Mouse (Mus musculus) forebrain, embryonic 15.5 days (tissue): ENCODE results near the gene Ropn1l. TPM values are rescaled to one million over a fixed set of nuclear protein-coding genes. Genes with fewer than 3 reads are reported as not detected.

Experiments used
- ATAC-seq: fragments of 200-750 bp; cut with Nextera tagmentation; replicated peaks from 2 replicates; pipeline ENCODE4 v1.8.0; 2017; ENCODE audit warnings: mild to moderate bottlenecking, moderate TSS enrichment, moderate library complexity
- H3K27ac ChIP-seq: fragments of 300-500 bp; sonication (generic); replicated peaks from 2 replicates; pipeline ENCODE4 v1.5.1; 2015; ENCODE audit warnings: mild to moderate bottlenecking, inconsistent platforms
- H3K27me3 ChIP-seq: fragments of 300-500 bp; sonication (generic); 2 replicates; pipeline ENCODE4 v1.6.1; 2015; ENCODE audit warnings: inconsistent platforms
- H3K36me3 ChIP-seq: fragments of 300-500 bp; sonication (generic); 2 replicates; pipeline ENCODE4 v1.6.1; 2015; ENCODE audit warnings: mild to moderate bottlenecking, inconsistent platforms
- H3K4me1 ChIP-seq: fragments of 300-500 bp; sonication (generic); 2 replicates; pipeline ENCODE4 v1.6.1; 2015; ENCODE audit warnings: inconsistent platforms
- H3K4me2 ChIP-seq: fragments of 300-500 bp; sonication (generic); replicated peaks from 2 replicates; pipeline ENCODE4 v1.6.1; 2015; ENCODE audit warnings: mild to moderate bottlenecking, inconsistent platforms
- H3K4me3 ChIP-seq: fragments of 300-500 bp; sonication (generic); 2 replicates; pipeline ENCODE4 v1.5.1; 2015; ENCODE audit warnings: mild to moderate bottlenecking, inconsistent platforms
- H3K9ac ChIP-seq: fragments of 300-500 bp; sonication (generic); replicated peaks from 2 replicates; pipeline ENCODE4 v1.6.1; 2015; ENCODE audit warnings: mild to moderate bottlenecking, inconsistent platforms
- H3K9me3 ChIP-seq: fragments of 300-500 bp; sonication (generic); 2 replicates; pipeline ENCODE4 v1.6.1; 2016; ENCODE audit warnings: inconsistent platforms
- WGBS: fragments of 180-500 bp; shearing (Covaris S2); methylation state at CpG from one replicate; pipeline ENCODE4 v1.1.7; 2015; ENCODE audit warnings: mixed read lengths; 5-methylcytosine and 5-hydroxymethylcytosine counted together
- polyA plus RNA-seq: library from polyadenylated mRNA; unstranded; fragments of >200 nt; fragmentation: Nextera tagmentation; extraction: Ambion mirVana; gene quantifications from 2 replicates; pipeline ENCODE4 v1.2.1, GENCODE M21; 2015

The Ropn1l gene
- polyA plus RNA-seq, 1 experiment from 2014 or later = 1.9 TPM

DNA sequence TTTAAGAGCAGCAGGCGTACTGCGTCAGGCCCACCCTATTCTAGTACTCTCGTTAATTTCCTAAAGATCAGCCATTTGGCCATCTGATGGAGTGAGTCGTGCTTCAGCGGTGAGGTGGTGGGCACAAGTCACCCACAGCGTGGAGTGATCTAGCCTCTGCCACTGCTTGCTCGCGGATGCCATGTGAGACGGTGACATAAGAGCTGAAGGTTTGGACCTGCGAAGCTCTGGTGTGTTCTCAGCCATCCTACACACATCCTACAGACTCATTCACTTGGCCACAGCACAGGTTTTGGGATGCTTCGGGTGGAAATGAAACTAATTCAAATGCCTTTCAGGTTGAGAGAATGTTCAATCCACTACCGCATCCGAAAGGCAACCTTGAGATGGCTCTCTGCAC is 54.8 kb downstream of the Ropn1l start:
- 93% methylated on average over 13 of the region's 13 CpGs for WGBS
- no peak for ATAC-seq
- H3K36me3 ChIP-seq = no peaks in the 10 kb centered on the region
- H3K4me2 ChIP-seq = no peak overlapping the region
- no peak overlapping the region for H3K9ac ChIP-seq
- H3K27ac ChIP-seq = no peak overlapping the region
- no peaks in the 10 kb centered on the region for H3K27me3 ChIP-seq
- no peaks in the 10 kb centered on the region for H3K9me3 ChIP-seq
- H3K4me1 ChIP-seq = peaks cover 5% of the 10 kb centered on the region; the same call in 1 of the 2 replicates
- H3K4me3 ChIP-seq = no peak overlapping the region

DNA sequence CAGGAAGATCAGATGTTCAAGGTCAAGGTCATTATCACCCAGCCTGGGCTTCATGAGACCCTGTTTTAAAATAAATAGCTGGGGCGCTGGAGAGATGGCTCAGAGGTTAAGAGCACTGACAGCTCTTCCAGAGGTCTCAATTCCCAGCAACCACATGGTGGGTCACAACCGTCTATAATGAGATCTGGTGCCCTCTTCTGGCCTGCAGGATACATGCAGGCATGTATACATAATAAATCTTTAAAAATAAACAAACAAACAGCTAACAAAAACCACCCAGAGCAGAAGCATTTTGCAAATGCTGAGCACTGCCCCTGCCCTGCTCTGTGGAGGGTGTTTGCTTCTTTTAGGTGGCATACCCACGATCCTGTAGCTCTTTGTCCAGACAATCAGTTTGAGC is 56.2 kb downstream of the Ropn1l start:
- Histone ChIP-seq H3K27me3 (no peaks in the 10 kb centered on the region), H3K27ac (no peak overlapping the region), H3K9ac (no peak overlapping the region), H3K4me3 (no peak overlapping the region), H3K36me3 (no peaks in the 10 kb centered on the region), H3K4me2 (no peak overlapping the region), H3K9me3 (no peaks in the 10 kb centered on the region), H3K4me1 (no peaks in the 10 kb centered on the region; the same call in 1 of the 2 replicates)
- WGBS = 80% methylated on average over 3 of the region's 3 CpGs
- no peak for ATAC-seq

GRCm38 (mm10) chr15:31396755-31397154 is 56.8 kb downstream of the Ropn1l start:
- no peak overlapping the region for H3K4me2 ChIP-seq
- H3K27me3 ChIP-seq = no peaks in the 10 kb centered on the region
- 91% methylated on average over 5 of the region's 5 CpGs for WGBS
- H3K9me3 ChIP-seq = no peaks in the 10 kb centered on the region
- no peak overlapping the region for H3K27ac ChIP-seq
- H3K9ac ChIP-seq = no peak overlapping the region
- H3K36me3 ChIP-seq = no peaks in the 10 kb centered on the region
- no peak for ATAC-seq
- H3K4me3 ChIP-seq = no peak overlapping the region
- no peaks in the 10 kb centered on the region for H3K4me1 ChIP-seq

DNA sequence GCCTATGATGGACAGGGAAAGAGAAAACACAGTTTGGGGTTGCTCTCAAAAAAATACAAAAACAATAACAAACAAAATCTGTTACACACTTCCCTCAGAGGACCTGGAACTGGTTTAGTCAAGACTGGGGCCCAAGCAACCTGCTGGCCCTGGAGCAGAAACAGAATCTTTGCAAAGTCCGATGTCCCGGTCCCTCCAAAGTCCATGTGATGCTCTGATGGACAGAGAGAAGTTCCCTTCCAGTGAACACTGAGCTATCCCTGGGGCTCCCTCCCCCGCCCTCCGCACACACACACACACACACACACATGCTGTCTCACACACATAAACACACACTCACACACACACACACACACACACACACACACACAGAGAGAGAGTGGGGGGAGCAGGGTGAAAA is 57.6 kb downstream of the Ropn1l start:
- 90% methylated on average over 4 of the region's 4 CpGs for WGBS
- no peak for ATAC-seq
- Histone ChIP-seq H3K9me3 (no peaks in the 10 kb centered on the region), H3K4me3 (no peak overlapping the region), H3K36me3 (no peaks in the 10 kb centered on the region), H3K27me3 (no peaks in the 10 kb centered on the region), H3K4me2 (no peak overlapping the region), H3K27ac (no peak overlapping the region), H3K9ac (no peak overlapping the region), H3K4me1 (no peaks in the 10 kb centered on the region)

DNA sequence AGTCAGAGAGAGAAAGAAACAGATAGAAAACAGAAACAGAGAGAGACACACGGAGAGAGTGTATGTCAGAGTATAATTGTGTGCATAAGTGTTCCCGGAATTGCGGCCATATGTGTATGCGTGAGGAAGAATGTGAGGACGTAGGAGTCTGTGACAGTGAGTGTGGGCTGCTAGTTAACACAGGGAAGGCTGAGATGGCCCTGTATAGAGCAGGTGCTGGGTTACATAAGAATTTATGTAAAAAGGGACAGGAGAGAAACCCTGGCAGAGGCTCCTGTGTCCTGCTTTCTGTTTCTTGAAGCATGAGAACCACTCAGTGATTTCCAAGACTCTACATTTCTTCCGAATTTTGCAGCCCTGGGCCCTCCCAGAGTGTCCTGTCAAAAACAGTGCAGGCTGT is 60.1 kb downstream of the Ropn1l start:
- no peaks in the 10 kb centered on the region for H3K36me3 ChIP-seq
- 83% methylated on average over 6 of the region's 6 CpGs for WGBS
- H3K27me3 ChIP-seq = no peaks in the 10 kb centered on the region
- no peak overlapping the region for H3K4me2 ChIP-seq
- ATAC-seq = no peak
- no peak overlapping the region for H3K27ac ChIP-seq
- no peaks in the 10 kb centered on the region for H3K9me3 ChIP-seq
- H3K4me3 ChIP-seq = no peak overlapping the region
- no peaks in the 10 kb centered on the region for H3K4me1 ChIP-seq
- H3K9ac ChIP-seq = no peak overlapping the region

DNA sequence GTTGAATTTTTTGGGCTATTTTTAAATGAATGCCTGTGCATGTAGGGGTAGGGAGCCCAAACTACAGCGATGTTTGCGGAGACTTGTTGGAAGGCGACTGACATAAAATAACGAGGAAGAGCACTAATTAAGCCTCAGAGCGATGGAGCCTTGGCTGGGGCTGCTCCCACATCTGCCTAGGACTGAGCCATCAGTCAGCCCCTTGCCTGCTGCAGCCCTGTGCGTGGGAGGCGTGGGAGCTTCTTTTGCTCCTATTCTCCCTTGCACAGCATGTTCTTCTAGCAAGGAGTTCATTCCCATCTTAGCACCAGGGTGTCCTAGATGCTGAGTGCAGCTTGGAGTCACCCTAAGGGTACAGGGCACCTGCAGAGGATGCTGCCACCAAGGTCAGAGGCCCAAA is 60.8 kb downstream of the Ropn1l start:
- Histone ChIP-seq H3K9ac (no peak overlapping the region), H3K27me3 (no peaks in the 10 kb centered on the region), H3K4me1 (no peaks in the 10 kb centered on the region), H3K4me2 (no peak overlapping the region), H3K36me3 (no peaks in the 10 kb centered on the region), H3K27ac (no peak overlapping the region), H3K9me3 (no peaks in the 10 kb centered on the region), H3K4me3 (no peak overlapping the region)
- no peak for ATAC-seq
- 56% methylated on average over 7 of the region's 7 CpGs for WGBS

DNA sequence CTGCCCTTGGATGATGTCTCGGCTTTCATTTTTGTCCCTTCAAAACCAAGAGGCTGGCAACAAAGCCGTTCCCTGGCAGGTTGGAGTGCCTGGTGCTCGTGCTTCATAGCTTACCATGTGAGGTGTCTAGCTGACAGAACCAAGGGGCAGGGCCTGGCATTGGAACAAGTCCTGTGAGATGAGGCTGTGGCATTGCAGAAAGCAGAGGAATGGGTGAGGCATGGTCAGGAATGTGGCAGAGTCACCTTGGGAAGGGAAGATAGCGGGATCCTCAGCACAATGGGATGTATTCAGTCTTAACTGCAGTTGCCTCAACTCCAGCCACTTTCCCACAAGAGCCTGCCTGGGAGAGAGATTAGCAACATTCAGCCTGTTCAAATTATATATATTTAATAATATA is 61.4 kb downstream of the Ropn1l start:
- 87% methylated on average over 4 of the region's 4 CpGs for WGBS
- Histone ChIP-seq H3K27me3 (no peaks in the 10 kb centered on the region), H3K36me3 (no peaks in the 10 kb centered on the region), H3K4me3 (no peak overlapping the region), H3K27ac (no peak overlapping the region), H3K9ac (no peak overlapping the region), H3K4me1 (no peaks in the 10 kb centered on the region), H3K9me3 (no peaks in the 10 kb centered on the region), H3K4me2 (no peak overlapping the region)
- ATAC-seq = no peak

Other genes with a start within 250 kb of the Ropn1l start
- gene Dap, start 229.4 kb downstream of the Ropn1l start, polyA plus RNA-seq = 18.7 and 19.7 TPM in 2 replicates
- gene Ankrd33b, start 86.0 kb downstream of the Ropn1l start, polyA plus RNA-seq = 0.43 and 0.60 TPM in 2 replicates
- 77.5 and 81.1 TPM in 2 replicates for gene March6, start 77.3 kb upstream of the Ropn1l start, polyA plus RNA-seq
- 5.0 and 7.4 TPM in 2 replicates for gene Cmbl, start 111.7 kb upstream of the Ropn1l start, polyA plus RNA-seq
- 543 and 551 TPM in 2 replicates for gene Cct5, start 148.1 kb upstream of the Ropn1l start, polyA plus RNA-seq
- 10.0 and 11.5 TPM in 2 replicates for gene Fam173b, start 148.1 kb upstream of the Ropn1l start, polyA plus RNA-seq